Mouse (Mus musculus) stomach, embryonic 16.5 days (tissue): ENCODE data around the gene Cpm. TPM values are rescaled to one million over a fixed set of nuclear protein-coding genes. Genes with fewer than 3 reads are reported as not detected.
"Not testable (repeated sequence)": the region's sequence is repeated elsewhere in the genome, so short reads cannot be mapped to it uniquely, and the experiment has no call there.

ENCODE experiments used
- ATAC-seq: fragments of 200-750 bp; cut with Nextera tagmentation; 2 replicates; pipeline ENCODE4 v1.8.0; 2017; ENCODE audit warnings: moderate number of reproducible peaks, moderate TSS enrichment; ENCODE audit not compliant: insufficient read depth, low FRiP score
- H3K27ac ChIP-seq: fragments of 300-500 bp; sonication (generic); 2 replicates; pipeline ENCODE4 v1.5.1; 2014; ENCODE audit warnings: low read length
- H3K27me3 ChIP-seq: fragments of 300-500 bp; sonication (generic); 2 replicates; pipeline ENCODE4 v1.6.1; 2014; ENCODE audit warnings: low read length, control low read depth, mixed read lengths; ENCODE audit not compliant: control insufficient read depth, insufficient read depth
- H3K36me3 ChIP-seq: fragments of 300-500 bp; sonication (generic); 2 replicates; pipeline ENCODE4 v1.6.1; 2014; ENCODE audit warnings: low read length; ENCODE audit not compliant: control insufficient read depth, insufficient read depth
- H3K4me1 ChIP-seq: fragments of 300-500 bp; sonication (generic); 2 replicates; pipeline ENCODE4 v1.6.1; 2014; ENCODE audit warnings: low read length, control low read depth, mixed read lengths; ENCODE audit not compliant: control insufficient read depth, insufficient read depth
- H3K4me2 ChIP-seq: fragments of 300-500 bp; sonication (generic); 2 replicates; pipeline ENCODE4 v1.6.1; 2014; ENCODE audit warnings: low read depth, low read length, mixed read lengths
- H3K4me3 ChIP-seq: fragments of 300-500 bp; sonication (generic); replicated peaks from 2 replicates; pipeline ENCODE4 v1.5.1; 2014; ENCODE audit warnings: mild to moderate bottlenecking, low read length
- H3K9ac ChIP-seq: fragments of 300-500 bp; sonication (generic); 2 replicates; pipeline ENCODE4 v1.6.1; 2014; ENCODE audit warnings: low read length
- H3K9me3 ChIP-seq: fragments of 300-500 bp; sonication (generic); replicated peaks from 2 replicates; pipeline ENCODE4 v1.6.1; 2016; ENCODE audit warnings: low read length, control low read depth; ENCODE audit not compliant: control insufficient read depth
- WGBS: fragments of 180-500 bp; shearing (Covaris S2); extraction: QIAGEN DNeasy Blood & Tissue Kit; methylation state at CpG from one replicate; pipeline ENCODE4 v1.1.7; 2014; 5-methylcytosine and 5-hydroxymethylcytosine counted together
- polyA plus RNA-seq: library from polyadenylated mRNA; unstranded; fragments of >200 nt; fragmentation: Nextera tagmentation; extraction: Ambion mirVana; gene quantifications from 2 replicates; pipeline ENCODE4 v1.2.1, GENCODE M21; 2015

Gene Cpm
- polyA plus RNA-seq, 1 experiment from 2014 or later = 74.0 TPM

DNA sequence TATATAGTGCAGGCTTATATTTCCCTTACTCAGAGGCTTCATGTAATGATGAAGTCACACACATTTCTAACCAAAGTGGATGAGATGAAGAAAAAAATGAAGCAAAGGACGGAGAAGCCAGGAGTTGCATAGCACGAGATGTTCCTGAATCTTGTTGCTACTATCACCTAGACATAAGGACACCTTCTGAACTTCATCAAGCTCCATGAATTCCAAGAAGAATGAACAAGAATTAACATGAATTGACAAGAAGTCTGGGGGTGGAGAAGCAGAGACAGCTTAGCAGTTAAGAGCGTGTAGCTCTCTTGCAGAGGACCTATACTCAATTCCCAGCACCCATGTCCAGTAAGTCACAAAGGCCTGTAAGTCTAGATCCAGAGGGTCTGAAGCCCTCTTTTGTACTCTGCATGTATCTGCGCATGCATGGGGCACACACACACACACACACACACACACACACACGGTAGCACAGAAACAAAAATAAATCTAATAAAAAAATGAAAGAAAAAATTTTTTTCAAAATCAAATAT, 36.2 kb upstream of the Cpm start:
- H3K27me3 ChIP-seq = no peaks in the 10 kb centered on the region
- ATAC-seq = no peak
- H3K36me3 ChIP-seq = no peaks in the 10 kb centered on the region
- no peak overlapping the region for H3K27ac ChIP-seq
- 84% methylated on average over 5 of the region's 5 CpGs for WGBS
- no peak overlapping the region for H3K4me3 ChIP-seq
- no peaks in the 10 kb centered on the region for H3K9me3 ChIP-seq
- H3K4me1 ChIP-seq = 0 out of 2 replicates have a peak, but pooled peaks cover 2% of the 10 kb centered on the region
- H3K4me2 ChIP-seq = no peak overlapping the region
- H3K9ac ChIP-seq = no peak overlapping the region

DNA sequence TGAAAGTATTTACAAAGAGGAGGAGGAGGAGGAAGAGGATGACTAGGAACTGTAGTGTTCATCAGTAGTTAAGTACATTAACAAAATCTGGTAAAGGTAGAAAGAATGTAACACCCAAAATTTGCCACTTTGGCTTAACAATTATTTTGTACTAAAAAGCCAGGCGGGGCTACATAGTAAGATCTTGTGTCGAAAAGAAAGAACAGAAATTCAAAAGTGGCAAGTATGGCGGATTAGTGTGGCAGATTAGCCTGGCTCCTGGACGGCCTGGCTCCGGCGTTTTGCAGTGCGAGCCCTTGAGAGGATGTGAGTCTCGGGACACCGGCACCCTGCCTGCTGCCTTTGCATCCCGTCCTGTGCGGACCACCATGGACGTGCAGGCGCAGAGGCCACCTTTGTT, 35.4 kb upstream of the Cpm start:
- Histone ChIP-seq H3K4me3 (no peak overlapping the region), H3K9ac (no peak overlapping the region), H3K4me2 (no peak overlapping the region), H3K27me3 (no peaks in the 10 kb centered on the region), H3K9me3 (no peaks in the 10 kb centered on the region), H3K4me1 (0 out of 2 replicates have a peak, but pooled peaks cover 2% of the 10 kb centered on the region), H3K36me3 (no peaks in the 10 kb centered on the region), H3K27ac (no peak overlapping the region)
- WGBS = 89% methylated on average over 13 of the region's 13 CpGs
- ATAC-seq = no peak

DNA sequence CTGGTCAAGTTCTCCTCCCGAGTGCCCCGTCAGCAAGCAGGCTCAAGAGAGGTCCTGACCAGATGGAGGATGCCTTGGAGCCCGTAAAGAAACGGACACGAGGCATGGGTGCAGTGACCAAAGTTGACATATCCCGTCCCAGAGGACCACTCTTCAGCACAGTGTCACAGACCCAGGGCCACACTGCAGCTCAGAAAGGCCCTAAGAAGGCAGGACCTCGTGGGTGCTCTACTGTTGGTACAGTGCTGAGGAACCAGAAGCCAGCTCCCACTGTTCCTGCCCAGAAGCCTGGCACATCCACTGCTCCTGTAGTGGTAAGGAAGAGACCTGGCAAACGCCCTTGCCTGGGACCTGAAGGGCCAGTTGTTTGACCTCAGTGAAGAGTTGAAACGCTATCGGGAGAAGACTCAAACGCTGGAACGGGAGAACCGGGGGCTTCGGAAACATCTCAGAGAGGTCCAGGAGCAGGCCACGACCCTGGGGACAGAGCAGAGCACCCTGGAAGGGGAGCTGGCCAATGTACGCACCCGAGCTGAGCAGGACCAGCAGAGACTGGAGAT, 34.9 kb upstream of the Cpm start:
- no peak overlapping the region for H3K9ac ChIP-seq
- H3K4me2 ChIP-seq = no peak overlapping the region
- H3K4me3 ChIP-seq = no peak overlapping the region
- no peaks in the 10 kb centered on the region for H3K36me3 ChIP-seq
- H3K27ac ChIP-seq = no peak overlapping the region
- no peaks in the 10 kb centered on the region for H3K27me3 ChIP-seq
- ATAC-seq = no peak
- H3K4me1 ChIP-seq = 0 out of 2 replicates have a peak, but pooled peaks cover 2% of the 10 kb centered on the region
- no peaks in the 10 kb centered on the region for H3K9me3 ChIP-seq
- WGBS = 88% methylated on average over 17 of the region's 17 CpGs

DNA sequence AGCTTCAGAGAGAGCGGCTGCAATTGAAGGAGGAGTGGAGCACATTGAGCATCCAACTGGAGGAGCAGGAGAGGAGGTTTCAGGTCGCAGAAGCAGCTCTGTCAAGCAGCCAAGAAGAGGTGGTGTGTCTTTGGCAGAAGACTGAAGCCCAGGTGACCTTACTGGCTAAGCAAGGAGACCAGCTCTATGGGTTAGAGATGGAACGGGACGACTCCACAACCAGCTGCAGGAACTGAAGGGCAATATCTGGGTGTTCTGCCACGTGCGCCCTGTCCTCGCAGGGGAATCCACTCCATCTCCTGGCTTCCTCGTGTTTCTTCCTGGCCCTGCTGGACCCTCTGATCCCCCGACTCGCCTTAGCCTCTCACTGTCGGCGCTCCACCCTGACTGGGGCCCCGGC, 34.4 kb upstream of the Cpm start:
- H3K9ac ChIP-seq = no peak overlapping the region
- H3K27me3 ChIP-seq = no peaks in the 10 kb centered on the region
- ATAC-seq = no peak
- 0 out of 2 replicates have a peak, but pooled peaks cover 2% of the 10 kb centered on the region for H3K4me1 ChIP-seq
- H3K9me3 ChIP-seq = no peaks in the 10 kb centered on the region
- no peaks in the 10 kb centered on the region for H3K36me3 ChIP-seq
- 84% methylated on average over 13 of the region's 13 CpGs for WGBS
- H3K4me2 ChIP-seq = no peak overlapping the region
- no peak overlapping the region for H3K27ac ChIP-seq
- H3K4me3 ChIP-seq = no peak overlapping the region

DNA sequence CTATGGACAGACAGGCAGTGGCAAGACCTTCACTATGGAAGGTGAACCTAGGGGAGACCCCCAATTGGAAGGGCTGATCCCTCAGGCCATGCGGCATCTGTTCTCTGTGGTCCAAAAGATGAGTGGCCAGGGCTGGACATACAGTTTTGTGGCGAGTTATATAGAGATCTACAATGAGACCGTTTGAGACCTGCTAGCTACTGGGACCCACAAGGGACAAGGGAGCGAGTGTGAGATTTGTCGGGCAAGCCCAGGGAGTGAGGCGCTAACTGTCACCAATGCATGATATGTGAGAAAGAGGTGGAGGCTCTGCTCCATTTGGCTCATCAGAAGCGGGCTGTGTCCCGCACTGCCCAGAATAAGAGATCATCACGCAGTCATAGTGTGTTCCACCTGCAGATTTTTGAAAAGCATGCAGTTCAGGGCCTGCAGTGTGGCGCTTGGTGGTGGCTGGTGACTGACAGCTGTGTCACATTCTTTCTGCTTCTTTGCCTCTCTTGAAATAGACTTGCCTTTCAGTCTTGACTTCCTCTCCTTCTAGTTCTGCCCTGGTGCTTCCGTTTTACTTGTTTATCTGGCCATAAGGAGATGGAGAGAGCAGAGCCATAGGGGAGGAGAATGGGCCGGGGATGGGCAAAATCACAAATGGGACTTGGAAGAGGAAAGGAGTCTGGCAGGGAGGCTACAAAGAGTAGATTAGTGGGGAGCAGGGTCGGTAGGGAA, 33.7 kb upstream of the Cpm start:
- no peaks in the 10 kb centered on the region for H3K27me3 ChIP-seq
- no peak for ATAC-seq
- H3K4me3 ChIP-seq = no peak overlapping the region
- 0 out of 2 replicates have a peak, but pooled peaks cover 2% of the 10 kb centered on the region for H3K4me1 ChIP-seq
- no peak overlapping the region for H3K9ac ChIP-seq
- H3K4me2 ChIP-seq = no peak overlapping the region
- no peaks in the 10 kb centered on the region for H3K9me3 ChIP-seq
- H3K27ac ChIP-seq = no peak overlapping the region
- no peaks in the 10 kb centered on the region for H3K36me3 ChIP-seq
- 76% methylated on average over 13 of the region's 13 CpGs for WGBS

DNA sequence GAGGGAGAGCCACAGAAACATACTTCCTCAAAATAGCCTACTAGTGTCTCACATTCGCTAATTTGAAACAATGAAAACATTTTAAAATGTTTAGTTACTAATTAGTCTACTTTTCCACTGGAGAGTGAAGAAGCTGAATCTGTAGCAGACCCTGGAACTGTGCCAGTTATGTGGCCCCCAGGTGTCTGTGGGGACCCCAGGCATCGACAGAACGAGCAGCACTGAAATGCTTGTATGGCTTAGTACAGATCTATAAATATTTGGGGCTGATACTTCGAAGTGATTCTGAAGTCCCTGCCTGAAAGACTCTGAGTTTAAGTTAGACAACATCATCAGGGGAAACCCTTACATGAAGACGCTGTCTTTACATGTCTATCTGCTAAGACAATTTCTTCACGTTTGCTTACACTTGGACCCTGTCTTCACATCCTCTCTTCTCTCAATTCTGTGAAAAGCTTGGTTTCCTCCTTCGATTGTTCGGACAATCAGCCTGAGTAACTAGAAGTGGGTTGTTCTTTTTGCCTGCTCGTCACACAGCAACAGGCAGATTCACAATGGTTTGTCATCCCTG, 33.0 kb upstream of the Cpm start:
- no peaks in the 10 kb centered on the region for H3K9me3 ChIP-seq
- no peak overlapping the region for H3K4me3 ChIP-seq
- H3K36me3 ChIP-seq = no peaks in the 10 kb centered on the region
- H3K4me1 ChIP-seq = 0 out of 2 replicates have a peak, but pooled peaks cover 2% of the 10 kb centered on the region
- H3K9ac ChIP-seq = no peak overlapping the region
- H3K27ac ChIP-seq = no peak overlapping the region
- no peak overlapping the region for H3K4me2 ChIP-seq
- no peak for ATAC-seq
- WGBS = 71% methylated on average over 9 of the region's 9 CpGs
- H3K27me3 ChIP-seq = no peaks in the 10 kb centered on the region

DNA sequence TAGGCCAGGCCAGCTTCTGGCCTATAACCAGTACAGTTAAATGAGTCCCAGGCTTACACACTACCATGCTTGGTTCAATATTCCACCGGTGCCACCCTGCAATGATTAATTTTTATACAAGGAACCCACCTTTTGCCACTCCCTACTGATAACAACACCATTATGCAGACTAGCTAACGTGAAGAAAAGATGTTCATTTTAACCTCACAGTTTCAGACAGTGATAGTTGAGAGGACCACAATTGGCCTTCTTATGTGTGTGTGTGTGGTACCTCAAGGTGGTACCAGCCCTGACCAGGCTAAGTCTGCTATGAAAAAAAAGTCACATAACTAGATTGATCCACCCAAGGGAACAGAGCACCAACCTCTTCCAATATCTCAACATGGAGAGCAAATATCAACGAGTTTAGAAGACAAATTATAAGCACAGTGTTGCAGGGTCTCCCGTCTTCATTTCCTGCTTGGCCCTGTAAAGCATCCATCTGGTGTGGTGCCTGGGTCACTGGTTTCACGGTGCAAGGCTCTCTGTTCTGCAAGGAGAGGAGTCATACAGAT, 32.5 kb upstream of the Cpm start:
- Histone ChIP-seq H3K4me3 (no peak overlapping the region), H3K36me3 (no peaks in the 10 kb centered on the region), H3K4me2 (no peak overlapping the region), H3K9me3 (no peaks in the 10 kb centered on the region), H3K27ac (no peak overlapping the region; the same call in 1 of the 2 replicates), H3K4me1 (0 out of 2 replicates have a peak, but pooled peaks cover 2% of the 10 kb centered on the region), H3K27me3 (no peaks in the 10 kb centered on the region), H3K9ac (no peak overlapping the region)
- ATAC-seq = no peak
- WGBS = 54% methylated on average over 5 of the region's 5 CpGs

DNA sequence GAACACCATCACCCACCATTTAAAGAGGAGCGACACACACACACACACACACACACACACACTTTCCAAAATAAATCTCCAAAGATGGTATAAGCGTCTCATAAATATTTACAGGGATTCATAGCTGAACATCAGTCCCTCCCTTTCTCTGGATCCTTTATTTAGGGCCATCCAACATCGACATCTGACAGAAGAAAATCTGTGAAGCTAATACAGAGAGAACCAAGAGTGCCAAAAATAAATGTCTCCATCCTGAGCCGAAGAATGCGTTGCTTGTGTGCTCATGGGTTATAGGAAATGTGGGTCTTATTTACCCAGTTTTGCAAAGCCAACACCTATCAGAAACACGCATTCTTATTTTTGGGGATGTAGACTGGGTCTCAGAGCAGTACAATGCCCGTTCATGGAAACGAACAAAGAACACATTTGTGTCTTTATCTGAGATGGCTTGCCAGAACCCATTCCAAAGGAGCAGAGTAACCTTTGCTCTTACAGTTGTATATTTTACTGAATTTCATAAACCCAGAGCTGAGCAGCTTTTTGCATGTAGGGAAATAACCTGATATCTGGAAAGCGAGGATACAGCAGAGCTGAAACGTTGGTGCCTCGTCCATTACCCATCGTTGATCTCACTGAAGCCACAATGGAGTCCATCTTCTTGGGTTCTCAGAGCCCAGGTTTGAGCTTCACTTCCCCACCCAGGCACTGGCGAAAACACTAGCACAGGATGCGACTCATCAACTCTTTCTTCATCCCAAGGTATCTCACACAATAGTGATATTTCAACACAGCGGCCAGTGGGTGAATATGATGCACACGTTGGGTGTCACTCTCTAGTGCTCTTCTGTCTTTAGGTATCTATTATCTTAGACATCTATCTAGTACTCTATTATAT, 31.7 kb upstream of the Cpm start:
- not testable (repeated sequence) for H3K27me3 ChIP-seq, H3K9me3 ChIP-seq, H3K4me2 ChIP-seq, H3K36me3 ChIP-seq, H3K4me1 ChIP-seq, ATAC-seq, H3K27ac ChIP-seq, H3K9ac ChIP-seq, H3K4me3 ChIP-seq
- 82% methylated on average over 16 of the region's 16 CpGs for WGBS
